Mouse (Mus musculus): ENCODE measurements at regions not wholly inside any gene's neighbourhood (a gene's known extent, or its start where the extent isn't known, plus 50 kb on each side); places are given as distances from the start of the nearest gene placed in this dataset.

- no peak for ATAC-seq (ENCODE audit: poor library complexity, severe bottlenecking)
Measured at GRCm38 (mm10) chr3:151332688-151333452, 104.8 kb upstream of the Adgrl4 start.

GRCm38 (mm10) chr3:151333867-151334341 is 103.8 kb upstream of the Adgrl4 start:
- no peak for ATAC-seq (ENCODE audit: poor library complexity, severe bottlenecking)

- no peak for ATAC-seq (ENCODE audit: poor library complexity, severe bottlenecking)
Measured at GRCm38 (mm10) chr3:151351481-151352090, 86.1 kb upstream of the Adgrl4 start.

DNA sequence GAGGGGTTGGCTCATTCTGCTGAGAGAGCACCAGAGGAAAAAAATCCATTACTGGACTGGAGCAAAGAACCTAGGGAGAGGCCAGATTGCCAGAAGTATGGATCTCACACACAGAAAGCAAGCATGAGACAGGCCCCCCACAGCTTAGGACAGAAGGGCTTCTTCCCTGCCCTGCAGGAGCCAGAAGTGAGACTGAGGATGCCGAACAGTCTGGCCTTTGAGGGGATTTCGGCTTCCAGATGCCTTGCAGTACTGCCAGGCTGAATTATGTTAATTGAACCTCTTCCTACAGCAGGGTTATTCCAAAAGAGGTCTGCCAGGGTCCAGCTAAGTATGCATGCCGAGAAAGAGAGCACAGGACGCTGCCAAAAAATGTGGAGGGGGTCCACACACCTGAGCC is 71.4 kb upstream of the Adgrl4 start:
- ATAC-seq (ENCODE audit: poor library complexity, severe bottlenecking) = no peak

DNA sequence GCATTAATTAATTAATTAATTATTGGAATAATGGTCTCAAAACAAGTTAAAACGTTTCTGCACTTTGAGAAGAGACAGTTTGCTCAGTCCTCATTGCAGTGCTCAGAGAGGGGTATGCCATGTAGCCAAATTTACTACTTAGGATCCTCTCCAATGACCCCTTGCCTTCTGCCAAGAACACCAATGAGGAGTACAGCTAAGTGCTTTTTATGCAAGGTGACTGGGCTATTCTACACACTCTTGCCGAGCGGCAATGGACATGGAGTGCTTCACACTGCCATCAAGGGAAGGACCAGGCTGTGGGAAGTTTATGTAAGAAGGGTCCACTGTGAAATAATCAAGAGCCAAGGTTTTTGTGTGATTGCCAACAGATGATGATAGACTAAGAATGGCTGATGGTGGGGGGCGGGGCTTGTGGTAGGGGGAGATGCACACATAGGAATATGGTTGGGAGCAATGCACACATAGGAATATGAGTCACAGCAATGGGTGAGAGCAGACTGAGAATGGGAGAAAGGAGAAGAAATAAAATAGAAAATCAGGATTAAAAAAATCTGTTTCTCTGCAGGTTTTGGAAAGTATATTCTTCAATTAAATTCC is 70.9 kb upstream of the Adgrl4 start:
- no peak for ATAC-seq (ENCODE audit: poor library complexity, severe bottlenecking)

GRCm38 (mm10) chr3:151383326-151384019 is 54.2 kb upstream of the Adgrl4 start:
- peak; percentile 60 for ATAC-seq (ENCODE audit: poor library complexity, severe bottlenecking)

GRCm38 (mm10) chr3:151384850-151385249 is 52.8 kb upstream of the Adgrl4 start:
- no peak for ATAC-seq (ENCODE audit: poor library complexity, severe bottlenecking)

- no peak for ATAC-seq (ENCODE audit: poor library complexity, severe bottlenecking)
Measured at GRCm38 (mm10) chr3:151386103-151386502, 51.6 kb upstream of the Adgrl4 start.

All from megakaryocyte, adult 5-6 weeks (primary cell).